Mouse (Mus musculus): ENCODE measurements around the gene Ints5. TPM values are rescaled to one million over a fixed set of nuclear protein-coding genes. Genes with fewer than 3 reads are reported as not detected.
"Not testable (repeated sequence)": the region's sequence is repeated elsewhere in the genome, so short reads cannot be mapped to it uniquely, and the experiment has no call there.

Ints5 gene
- polyA plus RNA-seq, 1 experiment from 2014 or later = 31.0 TPM

- peaks cover 9% of the 10 kb centered on the region for H3K36me3 ChIP-seq
- peaks cover 25% of the 10 kb centered on the region for H3K4me1 ChIP-seq
- H3K27me3 ChIP-seq (replicated peaks) = no peaks in the 10 kb centered on the region
- under 1% methylated on average over 57 of the region's 58 CpGs for whole genome bisulfite sequencing
- peak within 1 kb of the TSS; percentile 66 for H3K9ac ChIP-seq (replicated peaks)
- peak within 1 kb of the TSS; percentile 67 for H3K4me3 ChIP-seq (replicated peaks)
- peak; percentile 96 for ATAC-seq (ENCODE audit: low FRiP score)
- H3K9me3 ChIP-seq (replicated peaks) = no peaks in the 10 kb centered on the region
- peak within 1 kb of the TSS; percentile 85 for H3K27ac ChIP-seq (replicated peaks)
- peak within 1 kb of the TSS; percentile 78 for H3K4me2 ChIP-seq
Measured at GRCm38 (mm10) chr19:8888511-8889385, 4.1 kb upstream of the Ints5 start, which contains the start of the genes 1810009A15Rik and Gm49416. TSS of gene 1810009A15Rik (plus strand) at chr19:8888853. TSS of gene Gm49416 (plus strand) at chr19:8888926.

DNA sequence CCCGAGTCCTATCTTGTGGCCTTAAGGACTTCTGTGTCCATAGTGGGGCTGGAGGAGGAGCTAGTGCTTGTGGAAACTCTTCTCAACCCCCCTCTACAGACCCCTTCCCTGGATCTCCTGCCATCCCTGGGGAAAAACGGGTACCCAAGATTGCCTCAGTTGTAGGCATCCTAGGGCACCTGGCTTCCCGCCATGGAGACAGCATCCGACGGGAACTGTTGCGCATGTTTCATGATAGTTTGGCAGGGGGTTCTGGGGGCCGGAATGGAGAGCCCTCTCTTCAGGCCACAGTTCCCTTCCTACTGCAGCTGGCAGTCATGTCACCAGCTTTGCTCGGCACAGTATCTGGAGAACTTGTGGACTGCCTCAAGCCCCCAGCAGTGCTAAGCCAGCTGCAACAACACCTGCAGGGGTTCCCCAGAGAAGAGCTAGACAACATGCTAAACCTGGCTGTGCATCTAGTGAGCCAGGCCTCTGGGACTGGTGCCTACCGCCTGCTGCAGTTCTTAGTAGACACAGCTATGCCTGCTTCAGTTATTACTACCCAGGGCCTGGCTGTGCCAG, 2.7 kb downstream of the Ints5 start:
- H3K4me1 ChIP-seq = peaks cover 47% of the 10 kb centered on the region
- H3K4me3 ChIP-seq (replicated peaks) = no peak overlapping the region
- peaks cover 22% of the 10 kb centered on the region for H3K36me3 ChIP-seq
- no peak for ATAC-seq (ENCODE audit: low FRiP score)
- no peaks in the 10 kb centered on the region for H3K27me3 ChIP-seq (replicated peaks)
- whole genome bisulfite sequencing = 90% methylated on average over 9 of the region's 9 CpGs
- H3K4me2 ChIP-seq = no peak overlapping the region
- no peaks in the 10 kb centered on the region for H3K9me3 ChIP-seq (replicated peaks)
- H3K27ac ChIP-seq (replicated peaks) = no peak overlapping the region
- H3K9ac ChIP-seq (replicated peaks) = peak overlapping the region; percentile 20; the same call in 1 of the 2 replicates

DNA sequence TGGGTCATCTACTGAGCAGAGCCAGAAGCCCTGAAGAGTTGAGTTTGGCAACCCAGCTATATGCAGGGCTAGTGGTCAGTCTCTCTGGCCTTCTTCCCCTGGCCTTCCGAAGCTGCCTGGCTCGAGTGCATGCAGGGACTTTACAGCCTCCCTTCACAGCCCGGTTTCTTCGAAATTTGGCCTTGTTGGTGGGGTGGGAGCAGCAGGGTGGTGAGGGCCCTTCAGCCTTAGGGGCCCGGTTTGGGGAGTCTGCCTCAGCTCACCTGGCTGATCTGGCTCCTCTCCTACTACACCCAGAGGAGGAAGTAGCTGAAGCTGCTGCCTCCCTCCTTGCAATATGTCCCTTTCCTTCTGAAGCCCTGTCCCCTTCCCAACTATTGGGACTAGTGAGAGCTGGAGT, 3.4 kb downstream of the Ints5 start:
- H3K27me3 ChIP-seq (replicated peaks); H3K27ac ChIP-seq (replicated peaks); H3K9ac ChIP-seq (replicated peaks); H3K9me3 ChIP-seq (replicated peaks); ATAC-seq (ENCODE audit: low FRiP score); H3K4me3 ChIP-seq (replicated peaks); H3K4me2 ChIP-seq: not testable (repeated sequence)
- Histone ChIP-seq H3K4me1 (peaks cover 51% of the 10 kb centered on the region), H3K36me3 (peaks cover 15% of the 10 kb centered on the region)
- WGBS = 83% methylated on average over 5 of the region's 5 CpGs

GRCm38 (mm10) chr19:8897211-8897864, 4.5 kb downstream of the Ints5 start:
- not testable (repeated sequence) for H3K27me3 ChIP-seq (replicated peaks); H3K9me3 ChIP-seq (replicated peaks)
- WGBS = 20% methylated on average over 21 of the region's 21 CpGs
- Histone ChIP-seq H3K4me3 (replicated peaks) (peak overlapping the region; percentile 64), H3K9ac (replicated peaks) (peak overlapping the region; percentile 83), H3K4me1 (peaks cover 51% of the 10 kb centered on the region), H3K4me2 (peak overlapping the region; percentile 75), H3K27ac (replicated peaks) (peak overlapping the region; percentile 87), H3K36me3 (peaks cover 19% of the 10 kb centered on the region)
- peak; percentile 61 for ATAC-seq (ENCODE audit: low FRiP score)

DNA sequence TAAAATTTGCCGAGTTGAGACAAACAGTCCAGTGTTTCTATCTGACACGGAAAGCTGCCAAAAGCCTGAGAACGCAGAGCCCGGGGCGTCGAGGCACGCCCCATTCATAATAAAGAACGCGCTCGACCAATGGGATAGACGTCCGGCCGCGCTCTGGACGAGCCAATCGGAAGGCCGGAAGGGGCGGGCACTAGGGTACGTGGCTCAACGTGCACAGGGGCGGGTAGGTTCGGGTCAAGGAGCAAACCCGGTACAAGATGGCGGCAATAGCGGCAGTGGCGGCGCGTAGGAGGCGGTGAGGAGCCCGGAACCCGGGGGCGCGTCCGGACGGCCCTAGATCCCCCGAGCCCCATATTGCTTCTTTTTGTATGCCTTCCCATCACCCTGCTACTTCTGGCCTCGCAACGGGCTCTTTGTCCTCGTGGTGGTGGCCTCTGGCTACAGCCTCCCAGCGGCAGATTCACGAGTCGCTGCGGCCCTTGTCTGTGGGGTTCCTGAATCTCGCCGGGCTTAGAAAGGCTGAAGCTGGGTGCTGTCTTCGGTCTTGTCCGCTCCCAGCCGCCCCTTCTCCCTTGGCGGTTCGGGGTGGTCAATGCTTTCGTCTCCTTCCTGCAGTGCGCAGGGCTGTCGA, 5.2 kb downstream of the Ints5 start, which contains the start of gene Ganab:
TSS of gene Ganab (plus strand) at position 207 of the 631 bp plus-strand sequence.
- H3K27me3 ChIP-seq (replicated peaks) = no peaks in the 10 kb centered on the region
- WGBS = under 1% methylated on average over 52 of the region's 53 CpGs
- no peaks in the 10 kb centered on the region for H3K9me3 ChIP-seq (replicated peaks)
- H3K36me3 ChIP-seq = peaks cover 24% of the 10 kb centered on the region
- peak within 1 kb of the TSS; percentile 87 for H3K27ac ChIP-seq (replicated peaks)
- peak within 1 kb of the TSS; percentile 64 for H3K4me3 ChIP-seq (replicated peaks)
- H3K9ac ChIP-seq (replicated peaks) = peak within 1 kb of the TSS; percentile 83
- peak; percentile 98 for ATAC-seq (ENCODE audit: low FRiP score)
- peak within 1 kb of the TSS; percentile 75 for H3K4me2 ChIP-seq
- peaks cover 51% of the 10 kb centered on the region for H3K4me1 ChIP-seq

- Histone ChIP-seq H3K4me3 (replicated peaks) (peak overlapping the region; percentile 64), H3K4me1 (peaks cover 47% of the 10 kb centered on the region), H3K27me3 (replicated peaks) (no peaks in the 10 kb centered on the region), H3K36me3 (peaks cover 30% of the 10 kb centered on the region), H3K27ac (replicated peaks) (peak overlapping the region; percentile 87), H3K9ac (replicated peaks) (peak overlapping the region; percentile 83), H3K9me3 (replicated peaks) (no peaks in the 10 kb centered on the region), H3K4me2 (peak overlapping the region; percentile 75)
- ATAC-seq (ENCODE audit: low FRiP score) = no peak
- 9% methylated on average over 13 of the region's 13 CpGs for WGBS
Measured at GRCm38 (mm10) chr19:8898576-8898975, 5.8 kb downstream of the Ints5 start.

GRCm38 (mm10) chr19:8899079-8899478, 6.3 kb downstream of the Ints5 start:
- H3K9me3 ChIP-seq (replicated peaks) = no peaks in the 10 kb centered on the region
- peak overlapping the region; percentile 75 for H3K4me2 ChIP-seq
- peaks cover 33% of the 10 kb centered on the region for H3K36me3 ChIP-seq
- H3K27me3 ChIP-seq (replicated peaks) = no peaks in the 10 kb centered on the region
- peaks cover 42% of the 10 kb centered on the region for H3K4me1 ChIP-seq
- whole genome bisulfite sequencing = 55% methylated on average over 3 of the region's 3 CpGs
- H3K9ac ChIP-seq (replicated peaks) = peak overlapping the region; percentile 83
- no peak for ATAC-seq (ENCODE audit: low FRiP score)
- peak overlapping the region; percentile 64 for H3K4me3 ChIP-seq (replicated peaks)
- H3K27ac ChIP-seq (replicated peaks) = no peak overlapping the region

- H3K4me3 ChIP-seq (replicated peaks) = no peak overlapping the region
- 94% methylated on average over 5 of the region's 5 CpGs for WGBS
- ATAC-seq (ENCODE audit: low FRiP score) = no peak
- no peaks in the 10 kb centered on the region for H3K9me3 ChIP-seq (replicated peaks)
- H3K27me3 ChIP-seq (replicated peaks) = no peaks in the 10 kb centered on the region
- no peak overlapping the region for H3K9ac ChIP-seq (replicated peaks)
- H3K36me3 ChIP-seq = peaks cover 59% of the 10 kb centered on the region
- H3K4me2 ChIP-seq = no peak overlapping the region
- H3K27ac ChIP-seq (replicated peaks) = no peak overlapping the region
- H3K4me1 ChIP-seq = peaks cover 20% of the 10 kb centered on the region
Measured at GRCm38 (mm10) chr19:8903412-8903811, 10.6 kb downstream of the Ints5 start.

- no peaks in the 10 kb centered on the region for H3K4me1 ChIP-seq
- H3K27me3 ChIP-seq (replicated peaks) = no peaks in the 10 kb centered on the region
- no peak overlapping the region for H3K4me2 ChIP-seq
- 89% methylated on average over 6 of the region's 6 CpGs for WGBS
- ATAC-seq (ENCODE audit: low FRiP score) = no peak
- H3K4me3 ChIP-seq (replicated peaks) = no peak overlapping the region
- no peak overlapping the region for H3K9ac ChIP-seq (replicated peaks)
- no peaks in the 10 kb centered on the region for H3K9me3 ChIP-seq (replicated peaks)
- H3K36me3 ChIP-seq = peaks cover 94% of the 10 kb centered on the region
- no peak overlapping the region for H3K27ac ChIP-seq (replicated peaks)
Measured at GRCm38 (mm10) chr19:8908531-8908930, 15.7 kb downstream of the Ints5 start.

DNA sequence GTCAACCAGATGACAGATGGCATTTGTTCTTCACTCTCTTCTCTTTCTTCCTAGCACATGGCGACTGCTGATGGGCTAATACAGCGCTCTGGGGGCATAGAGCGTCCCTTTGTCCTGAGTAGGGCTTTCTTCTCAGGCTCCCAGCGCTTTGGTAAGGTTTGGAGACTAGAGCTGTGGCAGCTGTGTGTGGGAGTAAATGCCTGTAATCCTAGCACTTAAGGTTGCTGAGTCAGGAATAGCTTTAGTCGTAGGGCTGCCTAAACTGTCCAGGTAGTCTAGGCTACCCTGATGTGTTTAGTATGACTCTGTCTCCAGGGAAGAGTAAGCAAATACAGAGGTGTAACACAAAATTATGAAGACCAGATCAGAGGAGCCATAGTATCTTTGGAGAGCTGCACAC, 19.0 kb downstream of the Ints5 start:
- H3K27ac ChIP-seq (replicated peaks) = no peak overlapping the region
- peaks cover 99% of the 10 kb centered on the region for H3K36me3 ChIP-seq
- ATAC-seq (ENCODE audit: low FRiP score) = no peak
- 87% methylated on average over 5 of the region's 5 CpGs for WGBS
- H3K4me3 ChIP-seq (replicated peaks) = no peak overlapping the region
- no peaks in the 10 kb centered on the region for H3K9me3 ChIP-seq (replicated peaks)
- no peak overlapping the region for H3K4me2 ChIP-seq
- no peaks in the 10 kb centered on the region for H3K4me1 ChIP-seq
- no peaks in the 10 kb centered on the region for H3K27me3 ChIP-seq (replicated peaks)
- H3K9ac ChIP-seq (replicated peaks) = no peak overlapping the region

DNA sequence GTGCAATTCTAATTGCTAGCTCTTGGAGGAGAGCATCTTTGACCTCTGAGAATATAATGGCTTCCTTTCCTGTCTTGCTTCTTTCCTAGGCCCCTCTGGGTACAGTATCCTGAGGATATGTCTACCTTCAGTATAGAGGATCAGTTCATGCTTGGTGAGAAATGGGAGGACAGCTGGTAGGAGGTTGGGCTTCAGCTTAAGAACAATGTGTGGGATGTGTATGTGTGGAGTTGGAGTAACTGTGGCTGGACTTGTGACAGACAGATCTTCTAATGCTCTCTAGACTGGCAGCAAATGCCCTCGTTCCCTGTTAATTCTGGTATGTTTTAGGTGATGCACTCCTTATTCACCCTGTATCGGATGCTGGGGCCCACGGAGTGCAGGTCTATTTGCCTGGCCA, 21.4 kb downstream of the Ints5 start:
- Histone ChIP-seq H3K9me3 (replicated peaks) (no peaks in the 10 kb centered on the region), H3K9ac (replicated peaks) (no peak overlapping the region), H3K4me2 (no peak overlapping the region), H3K36me3 (peaks cover 75% of the 10 kb centered on the region), H3K27me3 (replicated peaks) (no peaks in the 10 kb centered on the region), H3K4me1 (no peaks in the 10 kb centered on the region), H3K4me3 (replicated peaks) (no peak overlapping the region), H3K27ac (replicated peaks) (no peak overlapping the region)
- WGBS = 98% methylated on average over 3 of the region's 3 CpGs
- ATAC-seq (ENCODE audit: low FRiP score) = no peak
